Mouse (Mus musculus): ENCODE measurements around the gene Olfr1341.

Gene Olfr1341

DNA sequence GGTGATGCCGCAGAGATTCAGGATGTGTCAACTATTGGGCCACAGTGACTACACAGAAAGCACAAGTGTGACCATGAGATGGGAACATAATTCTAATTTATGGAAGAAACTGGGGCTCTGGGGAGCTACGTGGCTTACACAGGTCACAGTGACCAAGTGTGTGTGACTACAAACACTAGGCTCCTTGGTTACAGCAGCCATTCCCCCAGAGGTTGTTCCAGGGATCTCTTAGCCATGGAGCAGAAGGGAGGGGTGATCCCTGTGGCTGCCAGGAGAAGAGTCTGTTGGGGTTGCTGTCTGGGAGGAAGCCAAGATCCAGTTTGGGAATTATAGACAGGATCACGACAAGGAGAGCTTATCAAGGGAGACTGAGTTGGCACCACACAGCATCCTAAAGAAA, at the start of gene Olfr1341:
Olfr1341 (plus strand) TSS at position 301 of the 400 bp plus-strand sequence.
- no peak for DNase-seq (ENCODE audit: low spot score)

DNA sequence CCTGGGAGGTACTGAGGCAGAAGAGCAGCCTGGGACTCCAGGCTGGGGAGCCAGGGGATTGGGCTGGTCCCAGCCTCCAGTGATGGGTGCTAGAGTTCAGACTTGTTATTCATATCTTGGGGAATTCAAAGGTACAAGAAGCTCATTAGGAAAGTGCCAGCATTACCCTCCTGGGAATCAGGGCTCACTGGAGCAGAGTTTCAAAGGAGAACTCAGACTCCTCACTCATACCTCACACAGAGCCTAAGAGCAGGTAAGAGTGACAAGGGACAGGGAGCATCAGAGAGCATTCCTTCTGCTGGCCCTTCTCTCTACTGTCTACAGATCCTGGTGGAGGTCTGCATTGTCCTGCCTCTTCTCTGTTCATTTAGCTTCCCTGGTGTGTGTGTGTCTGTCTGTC, 44.7 kb upstream of the Olfr1341 start, which contains the start of gene Olfr62:
Olfr62 (plus strand) TSS at position 301 of the 400 bp plus-strand sequence.
- no peak for DNase-seq (ENCODE audit: low spot score)

DNA sequence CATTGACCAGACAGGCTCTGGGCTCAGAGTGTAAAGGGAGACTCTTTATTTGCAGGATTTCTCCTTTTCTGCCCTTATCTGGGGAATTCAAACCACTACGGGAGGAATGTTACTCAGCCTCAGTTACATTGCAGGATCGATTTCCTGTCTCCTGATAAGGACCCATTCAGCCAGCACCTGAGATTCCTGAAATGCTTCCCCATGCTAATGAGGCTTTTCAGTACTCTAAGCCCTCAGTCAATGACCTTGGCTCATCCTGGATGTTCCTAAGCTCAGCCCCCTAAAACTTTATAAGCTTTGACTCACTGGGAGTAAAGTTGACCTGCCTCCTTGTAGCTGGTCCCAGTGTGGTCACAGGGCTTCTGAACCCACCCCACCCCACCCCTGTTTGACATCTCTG, 16.2 kb upstream of the Olfr1341 start:
- DNase-seq (ENCODE audit: low spot score), result no peak

DNA sequence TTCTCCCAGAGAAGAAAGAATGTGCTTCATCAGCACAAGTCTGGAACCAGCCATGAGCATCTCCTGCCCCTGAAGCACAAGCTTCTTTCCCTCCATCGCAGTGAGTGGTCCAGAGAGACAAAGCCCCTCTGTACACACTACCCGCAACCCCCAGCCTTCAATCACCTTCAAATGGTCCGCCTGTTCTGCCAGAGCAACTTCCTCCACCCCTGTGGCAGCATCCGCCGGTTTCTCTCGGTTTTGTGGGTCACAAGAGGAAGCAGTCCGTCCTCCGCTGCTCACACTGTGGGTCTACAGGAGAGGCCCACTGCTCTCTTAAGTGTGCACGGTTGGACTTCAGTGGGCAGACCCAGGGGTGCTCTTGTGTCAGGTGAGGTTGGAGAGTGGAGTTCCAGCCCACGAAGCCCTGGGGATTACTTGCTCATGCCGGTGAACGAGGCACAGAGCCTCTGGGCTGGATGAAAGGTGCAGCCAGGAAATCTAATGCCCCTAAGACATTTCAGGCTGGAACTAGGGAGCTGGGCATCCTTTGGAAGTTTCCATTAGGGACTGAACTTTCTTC, 10.8 kb upstream of the Olfr1341 start, which contains the start of gene Olfr1342:
Olfr1342 (minus strand) TSS at position 345 of the 562 bp plus-strand sequence.
- no peak for DNase-seq (ENCODE audit: low spot score)

DNA sequence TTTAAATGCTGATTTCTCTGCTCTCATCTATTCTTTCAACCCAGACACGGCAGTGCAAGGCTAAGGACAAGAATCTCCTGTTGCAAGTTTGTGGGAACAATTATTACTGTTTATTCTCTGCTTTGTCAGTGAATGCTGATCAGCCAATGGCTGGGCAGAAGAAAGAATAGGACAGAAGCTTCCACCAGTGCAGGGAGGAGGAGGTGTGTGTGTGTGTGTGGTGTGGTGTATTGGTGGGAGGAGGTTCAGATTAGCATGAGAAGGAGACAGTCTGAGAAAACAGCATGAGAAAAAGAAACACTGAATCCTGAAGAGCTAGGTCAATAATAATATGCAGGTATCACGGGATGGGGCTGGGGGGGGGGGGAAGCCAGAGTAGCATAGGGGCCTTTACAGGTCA, 9.5 kb upstream of the Olfr1341 start:
- DNase-seq (ENCODE audit: low spot score), result no peak

DNA sequence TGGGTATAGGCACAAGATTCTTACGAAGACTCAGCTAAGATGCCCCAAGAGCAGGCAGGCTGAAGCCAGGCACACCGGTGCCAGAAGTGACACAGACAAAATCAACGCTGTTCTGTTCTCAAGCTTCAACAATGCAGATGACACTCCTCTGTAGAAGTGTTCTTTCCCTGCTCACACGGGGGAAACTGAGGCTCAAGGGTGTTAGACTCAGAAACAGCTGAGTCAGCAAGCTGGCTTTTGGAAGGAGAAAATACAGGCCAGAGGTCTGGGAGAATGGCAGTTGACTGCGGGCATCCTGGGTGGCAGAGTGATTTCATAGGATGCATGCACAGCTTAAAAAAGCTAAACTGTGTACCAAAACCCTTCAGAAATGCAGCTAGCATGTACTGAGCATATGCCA, 4.8 kb downstream of the Olfr1341 start:
- DNase-seq (ENCODE audit: low spot score), result no peak

DNA sequence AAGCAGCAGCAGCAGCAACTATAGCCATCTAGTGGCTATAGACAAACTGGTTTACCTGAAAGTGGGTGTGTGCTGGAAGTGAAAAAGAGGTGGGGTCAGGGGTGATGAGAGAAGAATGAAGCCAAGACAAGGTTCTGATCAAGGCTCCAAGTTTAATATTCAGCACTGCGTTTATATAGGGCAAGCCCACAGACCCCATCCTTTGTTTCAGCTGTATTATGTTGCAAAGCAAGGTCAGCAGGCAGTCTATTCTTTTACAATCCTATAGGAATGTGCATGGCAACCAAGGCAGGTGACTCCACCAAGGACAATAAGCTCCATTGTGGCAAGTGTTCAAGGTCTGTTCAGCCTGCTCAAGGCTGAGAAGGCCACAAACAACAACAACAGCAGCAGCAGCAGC, 8.3 kb downstream of the Olfr1341 start:
- no peak for DNase-seq (ENCODE audit: low spot score)

DNA sequence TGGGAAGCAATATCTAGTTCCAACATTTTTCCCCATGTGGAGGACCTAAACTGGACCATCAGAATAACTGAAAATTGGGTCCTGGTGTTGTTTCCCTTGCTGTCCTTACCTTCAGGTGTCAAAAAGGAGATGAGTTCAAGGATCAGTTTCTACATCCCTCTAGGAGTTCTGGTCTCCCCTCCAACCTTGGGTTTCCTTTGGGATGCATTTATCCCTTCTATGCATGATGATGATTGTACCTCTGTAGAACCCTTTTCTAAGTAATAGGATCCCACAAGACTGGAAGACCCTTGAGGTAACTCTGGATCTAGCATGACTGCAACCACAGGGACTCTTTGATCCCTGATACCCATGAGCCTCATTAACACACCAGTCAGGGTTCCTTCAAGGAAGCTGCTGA, 16.5 kb downstream of the Olfr1341 start, which contains the start of gene Olfr1340:
Olfr1340 (plus strand) TSS at position 301 of the 400 bp plus-strand sequence.
- DNase-seq (ENCODE audit: low spot score), result no peak

DNA sequence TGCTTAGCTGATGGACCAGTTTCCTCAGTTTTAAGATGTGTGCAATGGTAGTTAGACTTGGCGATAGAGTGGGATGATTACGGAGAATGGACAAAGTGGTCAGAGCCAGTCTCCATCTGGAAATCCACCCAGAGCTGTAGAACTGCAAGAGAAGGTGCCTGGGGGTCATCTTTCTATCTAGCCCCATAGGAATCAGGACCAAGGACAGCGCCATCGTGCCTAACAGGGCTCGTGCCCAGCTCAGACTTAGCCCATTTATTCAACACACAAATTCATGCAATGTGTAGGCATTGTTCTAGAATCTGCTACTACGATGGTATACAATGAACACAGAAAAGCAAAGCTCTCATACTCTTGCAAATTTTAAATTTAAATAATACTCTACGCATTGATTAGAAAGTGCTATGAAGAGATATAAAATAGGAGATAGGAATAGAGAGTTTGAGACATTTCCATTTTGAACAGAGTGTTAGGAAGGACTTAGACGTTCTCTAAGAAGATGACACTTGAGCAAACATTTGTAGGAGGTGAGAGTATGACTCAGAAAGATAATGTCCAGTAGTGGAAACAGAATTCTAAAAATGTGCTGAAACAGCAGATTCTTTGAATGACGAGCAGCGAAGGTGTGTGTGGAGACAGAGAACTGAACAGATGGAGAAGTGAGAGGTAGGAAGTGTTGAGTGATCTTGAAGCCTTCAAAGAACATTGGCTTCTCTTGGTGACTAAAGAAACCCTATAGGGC, 18.6 kb downstream of the Olfr1341 start:
- no peak for DNase-seq (ENCODE audit: low spot score)

DNA sequence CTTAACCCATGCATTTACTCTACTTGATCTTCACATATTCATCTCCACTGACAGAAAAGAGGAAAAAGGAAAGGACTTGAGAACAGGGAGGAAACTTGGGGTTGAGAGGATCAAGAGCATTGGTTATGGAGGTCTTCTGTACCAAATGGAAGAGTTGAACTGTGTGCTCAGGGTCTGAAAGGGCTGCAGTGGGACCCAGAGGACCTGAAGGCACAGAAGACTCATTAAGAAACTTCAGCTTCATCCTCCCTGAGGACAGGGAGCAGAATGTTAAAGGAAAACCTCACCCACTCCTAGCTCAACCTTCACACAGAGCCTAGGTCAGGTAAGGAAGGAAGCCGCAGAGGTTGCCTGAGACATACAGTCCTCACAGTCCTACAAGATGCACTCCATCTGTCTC, 28.6 kb downstream of the Olfr1341 start, which contains the start of gene Olfr1339:
Olfr1339 (plus strand) TSS at position 301 of the 400 bp plus-strand sequence.
- no peak for DNase-seq (ENCODE audit: low spot score)

DNA sequence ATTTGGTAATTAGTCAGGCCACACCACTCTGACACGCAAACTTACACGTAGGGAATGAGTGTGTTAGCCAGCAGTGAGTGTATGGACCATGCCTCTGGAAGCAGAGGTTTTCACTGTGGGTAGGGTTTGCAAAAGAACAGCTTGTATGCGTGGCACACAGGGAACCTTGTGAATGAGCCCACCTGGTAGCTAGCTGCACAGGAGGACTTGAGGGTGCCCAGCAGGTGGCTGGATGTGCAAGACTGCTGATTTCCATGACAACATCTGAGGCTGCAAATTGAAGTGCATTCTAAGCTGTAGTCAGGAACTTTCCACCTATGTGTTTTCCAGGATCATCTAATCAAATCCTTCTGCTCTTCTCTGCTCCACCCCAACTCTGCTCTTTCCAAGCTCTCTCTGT, 36.3 kb downstream of the Olfr1341 start:
- no peak for DNase-seq (ENCODE audit: low spot score)

DNA sequence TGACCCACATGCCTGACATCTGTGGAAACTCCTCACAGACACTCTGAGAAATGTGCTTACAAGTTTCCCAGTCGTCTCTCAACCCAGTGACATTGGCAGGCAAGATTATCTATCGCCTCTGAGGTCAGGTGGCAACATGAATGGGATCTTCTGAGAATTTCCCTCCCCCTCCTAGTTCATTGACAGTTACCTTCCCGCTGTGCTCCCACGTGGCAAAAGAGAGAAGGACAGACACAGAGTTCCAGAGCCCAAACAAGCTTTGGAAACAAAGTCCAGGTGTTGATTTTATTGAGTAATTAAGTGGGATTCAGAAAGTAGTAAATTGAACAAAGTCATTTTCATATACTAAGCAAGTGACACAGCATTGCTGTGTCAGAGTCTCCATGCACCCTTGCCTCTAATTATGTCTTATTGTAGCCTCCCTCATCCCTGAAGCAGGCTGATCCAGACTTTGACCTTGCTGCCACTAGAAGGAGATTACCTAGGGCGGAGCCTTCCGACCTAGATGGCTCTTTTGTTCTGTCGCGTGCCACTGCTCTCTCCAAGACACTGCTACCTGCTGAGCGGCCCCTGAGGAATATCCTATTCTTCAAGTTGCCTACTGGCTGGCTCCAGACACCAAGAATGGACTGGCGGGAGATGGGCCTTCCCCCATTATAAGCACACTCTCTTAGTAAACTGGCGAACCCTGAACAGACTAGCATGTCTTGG, 37.8 kb downstream of the Olfr1341 start:
- no peak for DNase-seq (ENCODE audit: low spot score)

DNA sequence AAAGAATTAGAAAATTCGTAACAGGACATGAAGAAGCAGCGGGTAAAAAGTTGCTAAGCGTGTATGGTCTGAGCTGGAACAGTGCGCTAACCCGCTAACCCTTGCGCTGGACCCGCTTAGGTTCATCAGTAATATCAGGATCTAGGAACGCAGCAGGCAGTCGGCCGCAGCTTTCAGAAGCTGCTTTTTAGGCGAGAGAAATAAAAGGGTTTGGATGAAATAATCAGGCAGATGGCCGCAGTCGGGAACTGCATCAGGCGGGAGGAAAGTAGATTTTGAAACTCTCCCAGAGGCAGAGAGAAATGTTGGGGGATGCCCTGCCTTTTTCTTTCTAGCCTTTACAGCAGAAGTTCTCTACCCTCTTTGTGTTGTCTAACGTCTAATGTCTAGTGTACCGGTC, 38.6 kb downstream of the Olfr1341 start:
- no peak for DNase-seq (ENCODE audit: low spot score)

DNA sequence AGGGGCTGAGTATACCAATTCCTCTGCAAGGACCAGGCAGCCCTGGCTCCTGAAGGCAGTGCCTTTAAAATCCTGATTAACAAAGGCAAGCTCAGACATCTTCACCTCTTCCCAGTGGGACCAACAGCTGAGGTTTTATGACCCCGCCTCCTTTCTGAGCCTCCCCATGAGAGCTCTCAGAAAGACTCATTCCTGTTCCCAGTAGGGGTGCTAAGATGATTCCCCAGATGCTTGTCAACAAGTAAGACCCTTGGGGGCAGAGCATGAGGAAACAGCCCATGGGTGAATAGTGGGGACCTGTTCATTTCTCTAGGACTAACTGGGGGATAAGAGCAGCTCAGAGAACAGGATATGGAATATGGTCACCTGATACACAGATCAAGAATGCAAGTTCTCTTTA, 55.3 kb downstream of the Olfr1341 start, which contains the start of gene Olfr1338:
Olfr1338 (minus strand) TSS at position 101 of the 400 bp plus-strand sequence.
- DNase-seq (ENCODE audit: low spot score), result no peak

Data from layer of hippocampus, adult 9-10 months (tissue).